Comparison of ENCODE assay signal across 8 mouse cellular contexts in the genomic region with DNA sequence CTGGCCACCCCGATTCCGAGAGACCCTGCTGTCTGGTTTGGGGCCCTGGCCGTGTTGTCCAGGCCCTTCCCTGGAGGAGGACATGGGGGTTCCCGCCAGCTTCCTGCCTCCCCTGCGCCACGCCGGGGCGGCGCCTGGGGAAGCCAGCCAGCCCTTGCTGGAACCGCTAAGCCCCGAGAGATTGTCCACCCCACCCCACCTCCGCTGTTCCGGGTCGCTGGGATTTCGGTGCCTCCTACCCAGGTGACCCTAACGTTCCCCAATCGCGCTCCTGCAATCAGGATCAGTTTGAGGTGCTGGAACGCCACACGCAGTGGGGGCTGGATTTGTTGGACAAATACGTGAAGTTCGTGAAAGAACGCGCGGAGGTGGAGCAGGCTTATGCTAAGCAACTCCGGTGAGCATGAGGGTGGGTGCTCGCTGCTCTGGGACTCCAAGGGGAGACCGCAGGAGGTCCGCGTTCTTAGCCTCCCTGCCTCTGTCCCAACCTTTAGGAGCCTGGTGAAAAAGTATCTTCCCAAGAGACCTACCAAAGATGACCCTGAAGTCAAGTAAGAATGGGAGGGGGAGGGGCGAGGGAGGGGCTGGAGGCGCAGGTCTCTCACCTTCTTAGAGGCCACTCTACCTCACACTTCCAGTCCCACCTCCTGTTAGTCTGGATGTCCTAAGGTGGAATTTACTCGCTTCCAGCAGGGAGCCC. TPM values are rescaled to one million over a fixed set of nuclear protein-coding genes. Genes with fewer than 3 reads are reported as not detected.
A peak's percentile ranks its signal among the peaks of the same experiment; 100 is the strongest.
DNase-seq lines count a peak whose midpoint lies in the region; ATAC-seq and TF ChIP-seq lines count a peak whose summit lies in the region.

No protein-coding gene starts in this region.

- TF ChIP-seq CTCF in embryonic fibroblast, embryonic 13.5 days (IDR thresholded peaks at IDR 0.05; ENCODE audit: borderline replicate concordance, insufficient read depth, low read length), result no peak
- no peak for TF ChIP-seq CTCF in heart, postnatal 0 days (IDR thresholded peaks at IDR 0.05; ENCODE audit: low read depth)

- peaks cover 27% of the 10 kb centered on the region for H3K36me3 ChIP-seq in heart, postnatal 0 days (replicated peaks; ENCODE audit: control insufficient read depth, insufficient read depth, low read length)

- peak overlapping the region; percentile 47 for H3K9ac ChIP-seq in heart, postnatal 0 days (replicated peaks; ENCODE audit: low read depth, low read length)

- 0 out of 2 replicates have a peak, but pooled peaks have one; percentile 13 for TF ChIP-seq POLR2A in embryonic fibroblast, embryonic 13.5 days (IDR thresholded peaks at IDR 0.05; ENCODE audit: low read depth, low read length)

- peak overlapping the region; percentile 84 for H3K4me2 ChIP-seq in heart, postnatal 0 days (ENCODE audit: low read depth, low read length)

- DNase-seq in urinary bladder, adult 18-20 months (ENCODE audit: low spot score in 2 of 2), result peak; percentile 54 to 59
- DNase-seq in urinary bladder, postnatal 10 days (ENCODE audit: low spot score), result no peak
- peak; percentile 21 for DNase-seq in heart, postnatal 0 days (ENCODE audit: low spot score)
- peak; percentile 52 to 84 for DNase-seq in kidney, postnatal 25 days
- DNase-seq in lung, postnatal 4 days, result peak; percentile 64 to 74
- DNase-seq in thymus, postnatal 0 days (ENCODE audit: low spot score), result peak; percentile 14
- no peak for DNase-seq in right cerebral cortex, postnatal 10 days (ENCODE audit: low spot score in 2 of 2)

- H3K4me1 ChIP-seq in embryonic fibroblast, embryonic 13.5 days (ENCODE audit: control insufficient read depth, insufficient read depth, low read length), result peaks cover 5% of the 10 kb centered on the region; the same call in 1 of the 2 replicates
- H3K4me1 ChIP-seq in heart, postnatal 0 days (ENCODE audit: control insufficient read depth, insufficient read depth), result peaks cover 21% of the 10 kb centered on the region

- 4% methylated on average over 31 of the region's 33 CpGs for WGBS in heart, postnatal 0 days

- H3K27ac ChIP-seq in embryonic fibroblast, embryonic 13.5 days (ENCODE audit: insufficient read depth, low read length), result peak overlapping the region; percentile 15
- peak overlapping the region; percentile 75 for H3K27ac ChIP-seq in heart, postnatal 0 days (ENCODE audit: low read depth)

- ATAC-seq in heart, postnatal 0 days (ENCODE audit: insufficient read depth, low read depth), result no peak

- H3K4me3 ChIP-seq in embryonic fibroblast, embryonic 13.5 days (ENCODE audit: insufficient read depth, low read length), result peak overlapping the region; percentile 85
- peak overlapping the region; percentile 90 for H3K4me3 ChIP-seq in heart, postnatal 0 days (ENCODE audit: low read depth, low read length)

- H3K27me3 ChIP-seq in heart, postnatal 0 days (ENCODE audit: control insufficient read depth, insufficient read depth, low read length), result no peaks in the 10 kb centered on the region

- H3K9me3 ChIP-seq in heart, postnatal 0 days (replicated peaks; ENCODE audit: control insufficient read depth, low read length), result no peaks in the 10 kb centered on the region

- TF ChIP-seq EP300 in heart, postnatal 0 days (IDR thresholded peaks at IDR 0.05; ENCODE audit: low read depth), result no peak

RNA-seq across cellular contexts. Expression of gene Trip10, which starts 1.4 kb away (rescaled TPM):
- 58.8 and 61.3 TPM in 2 replicates for polyA plus RNA-seq in embryonic fibroblast, embryonic 13.5 days (2011; ENCODE audit: insufficient read length, low read depth, missing spikeins)
- total RNA-seq in heart, postnatal 0 days (2014; rRNA removed; ENCODE audit: low replicate concordance), result 26.6 and 28.7 TPM in 2 replicates
- polyA plus RNA-seq in heart, postnatal 0 days (2015; fragmentation: Nextera tagmentation; extraction: Ambion mirVana), result 32.3 and 32.4 TPM in 2 replicates
- 15.7 and 18.2 TPM in 2 replicates for polyA plus RNA-seq in thymus, postnatal 0 days (2015; fragmentation: Nextera tagmentation; extraction: Ambion mirVana)

RNA-seq across cellular contexts. Expression of gene Gpr108, which starts 2.4 kb away (rescaled TPM):
- 33.5 and 33.9 TPM in 2 replicates for polyA plus RNA-seq in embryonic fibroblast, embryonic 13.5 days (2011; ENCODE audit: insufficient read length, low read depth, missing spikeins)
- 30.1 and 41.2 TPM in 2 replicates for total RNA-seq in heart, postnatal 0 days (2014; rRNA removed; ENCODE audit: low replicate concordance)
- 23.3 and 24.5 TPM in 2 replicates for polyA plus RNA-seq in heart, postnatal 0 days (2015; fragmentation: Nextera tagmentation; extraction: Ambion mirVana)
- polyA plus RNA-seq in thymus, postnatal 0 days (2015; fragmentation: Nextera tagmentation; extraction: Ambion mirVana), result 37.3 and 40.0 TPM in 2 replicates

RNA-seq across cellular contexts. Expression of gene C3, which starts 22.7 kb away (rescaled TPM):
- 3.9 TPM in 2 replicates for polyA plus RNA-seq in embryonic fibroblast, embryonic 13.5 days (2011; ENCODE audit: insufficient read length, low read depth, missing spikeins)
- total RNA-seq in heart, postnatal 0 days (2014; rRNA removed; ENCODE audit: low replicate concordance), result 32.5 and 41.7 TPM in 2 replicates
- 23.4 and 25.6 TPM in 2 replicates for polyA plus RNA-seq in heart, postnatal 0 days (2015; fragmentation: Nextera tagmentation; extraction: Ambion mirVana)
- 5.0 and 5.4 TPM in 2 replicates for polyA plus RNA-seq in thymus, postnatal 0 days (2015; fragmentation: Nextera tagmentation; extraction: Ambion mirVana)

RNA-seq across cellular contexts. Expression of gene Vav1, which starts 28.3 kb away (rescaled TPM):
- 0.79 TPM in 1 of 2 replicates, not detected in the other for polyA plus RNA-seq in embryonic fibroblast, embryonic 13.5 days (2011; ENCODE audit: insufficient read length, low read depth, missing spikeins)
- total RNA-seq in heart, postnatal 0 days (2014; rRNA removed; ENCODE audit: low replicate concordance), result 2.6 and 2.7 TPM in 2 replicates
- 1.0 TPM in 2 replicates for polyA plus RNA-seq in heart, postnatal 0 days (2015; fragmentation: Nextera tagmentation; extraction: Ambion mirVana)
- 131 and 133 TPM in 2 replicates for polyA plus RNA-seq in thymus, postnatal 0 days (2015; fragmentation: Nextera tagmentation; extraction: Ambion mirVana)

RNA-seq across cellular contexts. Expression of gene Tnfsf14, which starts 56.6 kb away (rescaled TPM):
- polyA plus RNA-seq in embryonic fibroblast, embryonic 13.5 days (2011; ENCODE audit: insufficient read length, low read depth, missing spikeins), result not detected in 2 replicates
- total RNA-seq in heart, postnatal 0 days (2014; rRNA removed; ENCODE audit: low replicate concordance), result not detected in 2 replicates
- polyA plus RNA-seq in heart, postnatal 0 days (2015; fragmentation: Nextera tagmentation; extraction: Ambion mirVana), result not detected in 2 replicates
- polyA plus RNA-seq in thymus, postnatal 0 days (2015; fragmentation: Nextera tagmentation; extraction: Ambion mirVana), result 3.4 and 4.7 TPM in 2 replicates

Comparison
In these comparisons a context has a peak if more than half of its experiments do, and no peak if none do; other contexts are left out.
1. DNase-seq: peak in urinary bladder, adult 18-20 months (2 of 2), heart, postnatal 0 days (single experiment), kidney, postnatal 25 days (2 of 2), lung, postnatal 4 days (2 of 2) and thymus, postnatal 0 days (single experiment); none in urinary bladder, postnatal 10 days (single experiment) and right cerebral cortex, postnatal 10 days (0 of 2).